Mouse (Mus musculus) frontal cortex, postnatal 10 days (tissue): ENCODE data around the gene Mark4.

Source experiments
- DNase-seq, 2 experiments: peaks; one replicate each; pipeline ENCODE4 v3.0.0; 2022; ENCODE audit warnings: low spot score in 2 of 2, mixed read lengths in 1 of 2

The Mark4 gene

GRCm38 (mm10) chr7:19458591-19459111 lies at the start of gene Mark4:
Mark4 (minus strand) TSS chr7:19458821.
- peak; percentile 44 to 74 for DNase-seq

- DNase-seq, result no peak
Measured at GRCm38 (mm10) chr7:19507612-19507981, 49.0 kb upstream of the Mark4 start.

- DNase-seq, result peak in 1 of 2 experiments; percentile 70
Measured at GRCm38 (mm10) chr7:19506969-19507611, 48.5 kb upstream of the Mark4 start.

- DNase-seq, result no peak
Measured at GRCm38 (mm10) chr7:19506326-19506725, 47.7 kb upstream of the Mark4 start.

GRCm38 (mm10) chr7:19503481-19504068 lies 45.0 kb upstream of the Mark4 start:
- no peak for DNase-seq

GRCm38 (mm10) chr7:19501658-19502057 lies 43.0 kb upstream of the Mark4 start:
- no peak for DNase-seq

GRCm38 (mm10) chr7:19500420-19501363 lies 42.1 kb upstream of the Mark4 start:
- no peak for DNase-seq

GRCm38 (mm10) chr7:19498326-19498725 lies 39.7 kb upstream of the Mark4 start:
- DNase-seq, result no peak

- no peak for DNase-seq
Measured at GRCm38 (mm10) chr7:19496214-19496555, 37.6 kb upstream of the Mark4 start.

GRCm38 (mm10) chr7:19495521-19496213 lies 37.0 kb upstream of the Mark4 start:
- DNase-seq, result no peak

- DNase-seq, result no peak
Measured at GRCm38 (mm10) chr7:19494751-19495474, 36.3 kb upstream of the Mark4 start.

GRCm38 (mm10) chr7:19491731-19492130 lies 33.1 kb upstream of the Mark4 start:
- no peak for DNase-seq

- no peak for DNase-seq
Measured at GRCm38 (mm10) chr7:19489525-19489924, 30.9 kb upstream of the Mark4 start.

- no peak for DNase-seq
Measured at GRCm38 (mm10) chr7:19486549-19486948, 27.9 kb upstream of the Mark4 start.

GRCm38 (mm10) chr7:19485488-19485887 lies 26.9 kb upstream of the Mark4 start:
- no peak for DNase-seq

- no peak for DNase-seq
Measured at GRCm38 (mm10) chr7:19483281-19483680, 24.7 kb upstream of the Mark4 start.

- DNase-seq, result no peak
Measured at GRCm38 (mm10) chr7:19477624-19478384, 19.2 kb upstream of the Mark4 start.

- no peak for DNase-seq
Measured at GRCm38 (mm10) chr7:19477084-19477483, 18.5 kb upstream of the Mark4 start.

GRCm38 (mm10) chr7:19473875-19474443 lies 15.3 kb upstream of the Mark4 start:
- peak; percentile 56 to 76 for DNase-seq

GRCm38 (mm10) chr7:19472403-19472802 lies 13.8 kb upstream of the Mark4 start:
- DNase-seq, result no peak
